8 mouse cellular contexts compared by ENCODE assay signal in the genomic region with DNA sequence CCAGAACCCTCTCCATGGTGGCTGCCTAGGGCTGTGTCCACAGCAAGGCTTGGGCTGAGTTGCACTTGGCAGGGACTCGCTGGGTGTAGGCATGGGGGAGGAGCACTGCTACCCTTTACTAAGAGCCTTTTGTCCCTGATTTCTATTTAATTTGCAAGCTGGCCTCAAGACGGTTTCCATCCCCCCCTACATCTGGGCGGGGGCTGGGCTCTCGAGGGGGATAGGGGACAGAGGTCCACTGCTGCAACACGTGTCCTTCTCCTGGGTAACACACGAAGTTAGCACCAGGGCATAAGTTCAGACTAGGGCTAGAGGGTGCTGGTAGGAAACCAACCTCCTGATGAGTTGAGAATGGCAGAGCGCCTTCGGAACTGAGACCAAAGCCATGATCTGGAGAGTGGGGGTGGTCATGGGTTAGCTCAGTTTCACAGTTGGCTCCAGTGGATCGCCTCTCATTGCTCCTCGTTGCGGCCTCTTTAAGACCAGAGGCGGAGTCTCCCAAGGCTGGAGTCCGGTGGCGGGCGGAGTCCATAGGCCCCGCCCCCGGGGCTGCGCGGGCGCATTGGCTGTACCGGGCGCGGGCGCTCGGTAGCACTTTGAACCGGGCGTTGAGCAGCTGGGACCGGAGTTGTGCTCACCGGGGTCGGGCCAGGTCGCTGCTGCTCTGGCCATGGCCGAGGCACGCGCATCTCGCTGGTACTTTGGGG. TPM values are rescaled to one million over a fixed set of nuclear protein-coding genes. Genes with fewer than 3 reads are reported as not detected.
A peak's percentile ranks its signal among the peaks of the same experiment; 100 is the strongest.
DNase-seq lines count a peak whose midpoint lies in the region; ATAC-seq and TF ChIP-seq lines count a peak whose summit lies in the region.

Gene Slc25a10, plus strand, starts transcription at position 524 of the 707 bp plus-strand sequence.

- TF ChIP-seq POLR2A in ES-Bruce4 (IDR thresholded peaks at IDR 0.05; ENCODE audit: insufficient read depth, low read length), result peak; percentile 44

- H3K36me3 ChIP-seq in ES-Bruce4 (ENCODE audit: control insufficient read depth, insufficient read depth, low read length, poor library complexity, severe bottlenecking), result peaks cover 34% of the 10 kb centered on the region
- peaks cover 57% of the 10 kb centered on the region for H3K36me3 ChIP-seq in forebrain, embryonic 12.5 days (replicated peaks)
- peaks cover 34% of the 10 kb centered on the region for H3K36me3 ChIP-seq in heart, embryonic 16.5 days (ENCODE audit: control insufficient read depth, insufficient read depth)
- peaks cover 67% of the 10 kb centered on the region for H3K36me3 ChIP-seq in liver, embryonic 13.5 days
- H3K36me3 ChIP-seq in stomach, embryonic 15.5 days, result peaks cover 42% of the 10 kb centered on the region

- under 1% methylated on average over 35 of the region's 35 CpGs for WGBS in forebrain, embryonic 12.5 days
- under 1% methylated on average over 35 of the region's 35 CpGs for WGBS in heart, embryonic 16.5 days
- under 1% methylated on average over 35 of the region's 35 CpGs for WGBS in liver, embryonic 13.5 days (ENCODE audit: insufficient replicate concordance)
- WGBS in stomach, embryonic 15.5 days, result under 1% methylated on average over 35 of the region's 35 CpGs

- no peak for TF ChIP-seq EP300 in ES-Bruce4 (IDR thresholded peaks at IDR 0.05; ENCODE audit: insufficient read depth, low read depth, low read length)

- H3K4me1 ChIP-seq in ES-Bruce4 (ENCODE audit: control insufficient read depth, insufficient read depth, low read length), result peaks cover 2% of the 10 kb centered on the region
- peaks cover 35% of the 10 kb centered on the region for H3K4me1 ChIP-seq in forebrain, embryonic 12.5 days
- peaks cover 24% of the 10 kb centered on the region for H3K4me1 ChIP-seq in heart, embryonic 16.5 days (ENCODE audit: control insufficient read depth, insufficient read depth, low read length)
- H3K4me1 ChIP-seq in liver, embryonic 13.5 days (replicated peaks), result peaks cover 73% of the 10 kb centered on the region
- H3K4me1 ChIP-seq in stomach, embryonic 15.5 days, result peaks cover 33% of the 10 kb centered on the region

- DNase-seq in c-Kit-positive CD71-positive TER-119-positive erythroid progenitor cells, embryonic 14.5 days (ENCODE audit: low spot score), result peak; percentile 85
- peak; percentile 92 to 97 for DNase-seq in kidney, postnatal 25 days
- DNase-seq in liver, embryonic 13.5 days, result peak; percentile 88
- DNase-seq in neural tube, embryonic 10.5 days (ENCODE audit: extremely low spot score, low spot score), result peak; percentile 90

- no peak for TF ChIP-seq CTCF in ES-Bruce4 (IDR thresholded peaks at IDR 0.05; ENCODE audit: low read depth, low read length)

- H3K27me3 ChIP-seq in ES-Bruce4 (ENCODE audit: control insufficient read depth, insufficient read depth, low read length, poor library complexity, severe bottlenecking), result no peaks in the 10 kb centered on the region
- no peaks in the 10 kb centered on the region for H3K27me3 ChIP-seq in forebrain, embryonic 12.5 days
- H3K27me3 ChIP-seq in heart, embryonic 16.5 days (ENCODE audit: control insufficient read depth, insufficient read depth, low read length), result no peaks in the 10 kb centered on the region
- no peaks in the 10 kb centered on the region for H3K27me3 ChIP-seq in liver, embryonic 13.5 days
- no peaks in the 10 kb centered on the region for H3K27me3 ChIP-seq in stomach, embryonic 15.5 days (replicated peaks)

- H3K4me2 ChIP-seq in forebrain, embryonic 12.5 days, result peak within 1 kb of the TSS; percentile 81
- peak within 1 kb of the TSS; percentile 89 for H3K4me2 ChIP-seq in heart, embryonic 16.5 days (ENCODE audit: low read depth, low read length)
- H3K4me2 ChIP-seq in liver, embryonic 13.5 days, result peak within 1 kb of the TSS; percentile 94
- peak within 1 kb of the TSS; percentile 96 for H3K4me2 ChIP-seq in stomach, embryonic 15.5 days

- H3K9me3 ChIP-seq in ES-Bruce4 (replicated peaks; ENCODE audit: control insufficient read depth, insufficient read depth, low read length, poor library complexity, severe bottlenecking), result no peaks in the 10 kb centered on the region
- no peaks in the 10 kb centered on the region for H3K9me3 ChIP-seq in forebrain, embryonic 12.5 days
- H3K9me3 ChIP-seq in heart, embryonic 16.5 days (replicated peaks; ENCODE audit: control insufficient read depth, low read length), result no peaks in the 10 kb centered on the region
- H3K9me3 ChIP-seq in liver, embryonic 13.5 days (replicated peaks), result no peaks in the 10 kb centered on the region
- no peaks in the 10 kb centered on the region for H3K9me3 ChIP-seq in stomach, embryonic 15.5 days

- peak within 1 kb of the TSS; percentile 69 for H3K9ac ChIP-seq in ES-Bruce4 (ENCODE audit: low read depth, poor library complexity, severe bottlenecking)
- H3K9ac ChIP-seq in forebrain, embryonic 12.5 days, result peak within 1 kb of the TSS; percentile 90
- H3K9ac ChIP-seq in heart, embryonic 16.5 days (ENCODE audit: low read length), result peak within 1 kb of the TSS; percentile 83
- peak within 1 kb of the TSS; percentile 95 for H3K9ac ChIP-seq in liver, embryonic 13.5 days
- H3K9ac ChIP-seq in stomach, embryonic 15.5 days, result peak within 1 kb of the TSS; percentile 90

- peak within 1 kb of the TSS; percentile 81 for H3K4me3 ChIP-seq in ES-Bruce4 (ENCODE audit: low read depth, low read length)
- peak within 1 kb of the TSS; percentile 91 for H3K4me3 ChIP-seq in forebrain, embryonic 12.5 days (replicated peaks)
- peak within 1 kb of the TSS; percentile 83 for H3K4me3 ChIP-seq in heart, embryonic 16.5 days (ENCODE audit: low read length)
- peak within 1 kb of the TSS; percentile 94 for H3K4me3 ChIP-seq in liver, embryonic 13.5 days (replicated peaks)
- peak within 1 kb of the TSS; percentile 96 for H3K4me3 ChIP-seq in stomach, embryonic 15.5 days (replicated peaks)

- peak within 1 kb of the TSS; percentile 57 for H3K27ac ChIP-seq in ES-Bruce4 (ENCODE audit: insufficient read depth, low read length)
- peak within 1 kb of the TSS; percentile 85 for H3K27ac ChIP-seq in forebrain, embryonic 12.5 days
- H3K27ac ChIP-seq in heart, embryonic 16.5 days (ENCODE audit: low read length), result peak within 1 kb of the TSS; percentile 82
- H3K27ac ChIP-seq in liver, embryonic 13.5 days, result peak within 1 kb of the TSS; percentile 94
- H3K27ac ChIP-seq in stomach, embryonic 15.5 days, result peak within 1 kb of the TSS; percentile 90

- peak; percentile 88 for ATAC-seq in forebrain, embryonic 12.5 days (ENCODE audit: low FRiP score)
- peak; percentile 84 for ATAC-seq in heart, embryonic 16.5 days (replicated peaks; ENCODE audit: extremely low read depth, insufficient read depth, low FRiP score)
- peak; percentile 86 for ATAC-seq in liver, embryonic 13.5 days (ENCODE audit: low read depth)
- ATAC-seq in stomach, embryonic 15.5 days (ENCODE audit: insufficient read depth, low FRiP score, low read depth), result peak; percentile 85

RNA-seq across cellular contexts. Expression of gene Slc25a10, which starts in this region (rescaled TPM):
- polyA plus RNA-seq in ES-Bruce4 (2011; ENCODE audit: insufficient read depth, insufficient read length, low read depth, missing spikeins), result 8.3 TPM in 2 replicates
- polyA plus RNA-seq in forebrain, embryonic 12.5 days (2016; fragmentation: Nextera tagmentation; extraction: Ambion mirVana), result 43.4 and 46.0 TPM in 2 replicates
- 39.6 and 43.9 TPM in 2 replicates for polyA plus RNA-seq in heart, embryonic 16.5 days (2015; fragmentation: Nextera tagmentation; extraction: Ambion mirVana)
- 42.2 and 44.1 TPM in 2 replicates for polyA plus RNA-seq in liver, embryonic 13.5 days (2015; fragmentation: Nextera tagmentation; extraction: Ambion mirVana)
- polyA plus RNA-seq in stomach, embryonic 15.5 days (2015; fragmentation: Nextera tagmentation; extraction: Ambion mirVana), result 70.7 and 71.4 TPM in 2 replicates

Comparison
In these comparisons a context has a peak if more than half of its experiments do, and no peak if none do; other contexts are left out.
1. Peak in every context shown above with its lines: DNase-seq, ATAC-seq, H3K4me3 ChIP-seq and H3K27ac ChIP-seq.